Mouse (Mus musculus) olfactory bulb, adult 2 months (tissue): ENCODE measurements around the gene Stxbp6.

Experiments
- CTCF ChIP-seq: fragments of 200-500 bp; IDR thresholded peaks from 2 replicates; pipeline ENCODE4 v1.5.1; 2012; ENCODE audit warnings: low read depth, mild to moderate bottlenecking, low read length, moderate library complexity; ENCODE audit not compliant: insufficient read depth
- POLR2A ChIP-seq: fragments of 200-500 bp; IDR thresholded peaks from 2 replicates; pipeline ENCODE4 v1.6.1; 2012; ENCODE audit warnings: mild to moderate bottlenecking, low read depth, low read length, moderate library complexity; ENCODE audit not compliant: insufficient read depth

DNA sequence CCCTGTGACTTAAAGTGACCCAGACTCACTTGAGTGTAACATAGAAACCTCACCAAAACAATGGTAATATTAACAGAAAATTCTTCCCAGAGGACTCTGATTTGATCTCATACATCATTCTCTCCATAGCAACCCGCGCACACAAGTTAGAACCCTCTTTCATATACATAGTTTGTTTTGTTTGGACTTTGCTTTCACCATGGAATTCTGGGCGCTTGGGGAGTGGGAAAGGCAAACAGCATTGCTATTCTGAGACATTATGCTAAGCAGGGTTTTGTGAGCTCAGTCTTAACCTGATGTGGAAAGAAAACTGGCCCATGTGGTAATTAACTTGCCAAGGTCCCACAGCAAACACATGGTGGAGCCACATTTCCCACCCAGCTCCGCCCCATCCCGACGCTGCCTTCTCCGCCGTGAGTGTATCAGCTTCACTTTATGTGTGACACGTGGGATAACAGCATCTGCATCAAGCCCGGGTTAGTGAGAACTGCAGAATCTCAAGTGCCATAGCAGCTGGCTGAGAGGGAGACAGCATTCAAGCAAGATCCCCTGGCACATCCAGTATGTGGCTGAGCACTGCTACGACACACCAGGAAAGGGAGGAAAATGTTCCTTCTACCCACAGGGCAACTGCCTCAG is 7.3 kb downstream of the Stxbp6 start:
- TF ChIP-seq CTCF, result no peak
- TF ChIP-seq POLR2A, result no peak
